Mouse (Mus musculus) gastrocnemius, adult 2 months (tissue): ENCODE measurements at regions not wholly inside any gene's neighbourhood (a gene's known extent, or its start where the extent isn't known, plus 50 kb on each side); places are given as distances from the start of the nearest gene placed in this dataset.
"Not testable (repeated sequence)": the region's sequence is repeated elsewhere in the genome, so short reads cannot be mapped to it uniquely, and the experiment has no call there.

ENCODE experiments used
- DNase-seq: peaks from one replicate; pipeline ENCODE4 v3.0.0; 2022
- H3K27ac ChIP-seq: fragments of 200-600 bp; 2 replicates; pipeline ENCODE4 v1.8.1; 2022; ENCODE audit warnings: mild to moderate bottlenecking
- H3K4me3 ChIP-seq: fragments of 200-600 bp; 2 replicates; pipeline ENCODE4 v1.8.1; 2022; ENCODE audit warnings: mild to moderate bottlenecking, moderate library complexity
- CTCF ChIP-seq: fragments of 200-600 bp; IDR thresholded peaks from 2 replicates; pipeline ENCODE4 v1.8.1; 2022; ENCODE audit warnings: antibody characterized with exemption, mild to moderate bottlenecking, moderate library complexity
- intact Hi-C: fragments of 180-260 bp; cut with DNase I; formaldehyde crosslinking; loops from one replicate; pipeline ENCODE4 v1.15.1; 2025

DNA sequence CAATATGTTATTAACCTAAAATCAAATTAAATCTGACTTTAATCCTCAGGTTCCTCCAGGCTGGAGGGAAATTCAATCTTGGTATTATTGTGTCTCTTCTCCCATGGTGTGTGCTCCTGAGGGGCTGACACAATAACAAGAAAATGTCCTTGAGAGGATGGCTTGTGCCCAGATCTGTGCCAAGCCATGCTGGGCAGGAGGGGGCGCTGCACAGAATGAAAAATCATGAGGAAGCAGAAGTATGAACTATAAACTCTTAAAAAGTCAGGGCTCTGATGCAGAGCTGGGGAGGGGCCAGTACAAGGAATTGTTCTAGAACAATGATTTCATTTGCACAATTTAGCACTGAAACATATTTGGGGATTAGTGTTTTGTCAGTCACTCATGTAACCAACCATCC lies 312.5 kb upstream of the Kdm8 start:
- no peak for DNase-seq
- Histone ChIP-seq H3K27ac (no peak overlapping the region), H3K4me3 (no peak overlapping the region)
- intact Hi-C loops, result no loop called here
- no peak for TF ChIP-seq CTCF

DNA sequence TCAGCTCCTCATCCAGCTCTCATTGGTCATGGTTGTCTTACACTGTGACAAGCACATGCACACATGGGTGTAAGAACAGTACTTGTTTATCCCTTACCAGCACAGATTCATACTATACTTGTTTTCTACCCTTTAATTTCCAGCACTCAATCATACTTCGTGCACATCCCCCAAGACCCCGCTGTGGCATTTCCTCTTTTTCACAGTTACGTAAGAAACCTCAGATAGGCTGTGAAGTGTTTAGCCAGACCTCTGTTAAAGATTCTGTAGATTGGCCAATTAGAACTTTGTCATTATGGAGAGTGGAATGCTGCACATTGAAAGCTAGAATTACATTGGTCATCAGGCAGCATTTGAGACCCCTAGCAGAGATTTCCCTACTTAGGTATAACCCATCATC lies 305.9 kb upstream of the Kdm8 start:
- Histone ChIP-seq H3K4me3 (no peak overlapping the region), H3K27ac (no peak overlapping the region)
- intact Hi-C loops, result no loop called here
- no peak for DNase-seq
- TF ChIP-seq CTCF, result no peak

DNA sequence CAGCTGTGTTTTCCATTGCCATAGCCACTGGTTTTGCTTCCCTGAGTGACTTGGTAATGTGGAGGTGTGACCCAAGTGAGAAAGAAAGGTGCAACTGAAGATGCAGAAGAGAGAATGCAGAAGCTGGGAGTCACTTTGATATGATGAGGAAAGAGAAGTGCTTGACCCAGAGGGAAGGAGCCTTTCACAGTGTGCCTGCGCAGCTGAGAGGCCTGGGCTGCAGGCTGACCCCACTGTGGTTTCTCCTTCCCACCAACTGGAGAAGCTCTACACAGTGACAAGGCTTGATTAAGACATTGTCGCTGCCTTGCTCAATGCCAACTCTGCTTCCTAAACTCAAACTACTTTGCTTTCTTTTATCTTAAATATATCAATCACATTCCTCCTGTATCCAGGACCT lies 305.3 kb upstream of the Kdm8 start:
- DNase-seq, result no peak
- intact Hi-C loops, result no loop called here
- no peak overlapping the region for H3K4me3 ChIP-seq
- no peak overlapping the region for H3K27ac ChIP-seq
- TF ChIP-seq CTCF, result no peak

DNA sequence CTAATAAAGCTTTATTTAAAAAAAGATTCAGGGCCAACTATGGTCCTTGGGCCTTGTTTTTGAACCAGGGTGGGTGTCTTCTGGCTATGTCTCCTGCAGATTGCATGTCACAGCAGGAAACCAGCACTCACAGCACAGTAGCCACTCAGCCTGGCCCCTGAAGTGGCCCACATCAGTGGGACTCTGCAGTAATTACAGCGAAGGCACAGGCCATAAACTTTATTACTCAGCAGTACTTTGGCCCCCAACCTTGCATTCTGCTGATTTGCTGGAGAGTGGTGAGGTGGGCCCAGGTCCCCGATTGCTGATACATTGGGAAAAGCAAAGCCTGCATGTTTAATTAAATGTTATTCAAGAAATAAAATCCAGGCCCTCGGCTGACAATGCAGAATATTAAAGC lies 303.6 kb upstream of the Kdm8 start:
- no peak overlapping the region for H3K27ac ChIP-seq
- H3K4me3 ChIP-seq, result no peak overlapping the region
- TF ChIP-seq CTCF, result no peak
- intact Hi-C loops, result no loop called here
- no peak for DNase-seq

DNA sequence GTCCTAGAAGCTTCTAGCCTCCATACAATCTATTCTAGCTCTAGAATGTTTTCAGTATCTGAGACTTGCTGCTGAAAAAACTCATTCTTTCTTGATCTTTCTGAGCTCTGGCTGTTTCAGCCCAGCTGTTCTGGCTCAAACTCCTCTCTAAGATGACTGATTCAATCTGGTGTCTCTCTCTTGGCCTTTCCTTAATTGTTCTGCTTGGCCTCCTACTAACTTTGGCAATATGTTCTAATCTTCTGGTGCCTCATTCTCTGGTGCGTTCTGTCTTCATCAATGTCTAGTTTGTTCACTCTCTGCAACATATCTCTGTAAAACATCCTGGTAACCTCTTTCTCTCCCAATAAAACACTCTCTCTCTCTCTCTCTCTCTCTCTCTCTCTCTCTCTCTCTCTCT lies 302.6 kb upstream of the Kdm8 start:
- H3K4me3 ChIP-seq, result no peak overlapping the region
- no peak for DNase-seq
- H3K27ac ChIP-seq, result no peak overlapping the region
- intact Hi-C loops, result no loop called here
- TF ChIP-seq CTCF, result no peak

DNA sequence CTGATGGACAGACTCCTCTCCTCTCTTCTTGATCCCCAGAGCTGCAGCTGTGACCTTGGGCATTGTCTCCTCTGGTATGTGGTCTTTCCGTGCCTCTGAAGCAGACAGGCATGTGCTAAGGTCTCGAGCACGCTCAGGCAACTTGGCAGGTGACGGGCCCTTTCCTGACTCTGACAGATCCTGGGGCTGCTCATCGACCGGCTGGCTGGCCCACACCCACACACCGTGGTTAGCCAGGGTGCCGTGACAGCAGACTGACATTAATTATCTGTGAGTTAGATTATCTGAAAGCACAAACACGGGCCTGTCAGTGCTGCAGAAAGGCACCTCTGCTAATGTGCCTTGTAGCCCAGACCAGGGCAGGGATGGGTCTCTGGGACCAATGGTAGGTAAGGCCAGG lies 298.5 kb upstream of the Kdm8 start:
- TF ChIP-seq CTCF, result no peak
- no peak overlapping the region for H3K27ac ChIP-seq
- H3K4me3 ChIP-seq, result no peak overlapping the region
- no peak for DNase-seq
- intact Hi-C loops, result no loop called here

DNA sequence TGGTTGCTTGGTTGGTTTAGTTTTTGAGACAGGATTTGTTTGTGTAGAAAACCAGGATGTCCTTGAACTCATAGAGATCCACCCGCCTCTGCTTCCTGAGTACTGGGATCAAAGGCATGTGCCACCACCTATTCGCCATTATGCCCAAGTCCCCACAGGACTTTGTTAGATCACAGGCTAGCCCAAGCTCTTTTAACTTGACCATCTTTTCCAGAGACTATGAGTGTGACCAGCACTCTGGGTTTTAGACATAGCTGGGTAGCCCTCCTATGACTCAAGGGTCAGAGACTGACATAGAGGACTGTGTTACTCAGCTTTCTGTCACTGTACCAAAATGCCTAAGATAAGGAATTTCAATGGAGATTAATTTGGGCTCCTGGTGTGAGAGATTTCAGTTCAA lies 295.3 kb upstream of the Kdm8 start:
- no peak for TF ChIP-seq CTCF
- intact Hi-C loops, result no loop called here
- DNase-seq, result no peak
- H3K4me3 ChIP-seq, result no peak overlapping the region
- H3K27ac ChIP-seq, result no peak overlapping the region

DNA sequence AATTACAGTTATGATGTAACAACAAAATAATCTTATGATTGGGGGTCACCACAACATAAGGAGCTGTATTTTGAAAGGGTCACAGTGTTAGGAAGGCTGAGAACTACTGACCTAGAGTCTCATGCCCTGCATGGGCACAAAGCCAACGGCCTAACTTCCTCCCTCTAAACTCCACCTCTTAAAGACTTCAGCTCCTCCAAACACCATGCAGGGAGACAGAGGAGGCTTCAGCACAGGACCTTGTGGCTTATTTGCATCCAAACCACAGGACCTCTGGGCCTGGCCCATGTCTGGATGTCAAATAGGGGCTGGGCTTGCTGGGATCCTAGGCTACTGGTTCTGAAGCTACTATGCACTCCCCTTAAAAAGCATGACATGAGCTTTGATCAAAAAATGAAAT lies 294.7 kb upstream of the Kdm8 start:
- H3K27ac ChIP-seq, result no peak overlapping the region
- H3K4me3 ChIP-seq, result no peak overlapping the region
- TF ChIP-seq CTCF, result no peak
- no peak for DNase-seq
- intact Hi-C loops, result no loop called here

DNA sequence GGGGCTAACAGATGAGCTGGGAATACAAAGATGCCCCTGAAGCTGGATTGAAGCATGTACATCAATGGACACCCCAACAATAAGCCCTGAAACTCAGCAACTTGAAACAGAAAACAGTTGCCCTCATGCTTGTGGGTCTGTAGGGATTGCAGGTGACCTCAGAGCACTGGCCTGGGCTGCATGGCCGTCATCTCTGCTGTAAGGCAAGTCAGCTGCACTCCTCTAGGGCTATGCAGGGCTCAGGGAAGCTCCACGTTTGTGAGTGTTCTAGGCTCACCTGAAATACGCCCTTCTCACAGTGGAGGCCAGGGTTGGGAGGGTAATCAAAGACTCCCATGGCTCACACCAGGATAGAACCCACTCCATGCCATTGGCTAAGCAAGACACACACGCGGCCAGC lies 292.2 kb upstream of the Kdm8 start:
- no peak overlapping the region for H3K4me3 ChIP-seq
- no peak overlapping the region for H3K27ac ChIP-seq
- TF ChIP-seq CTCF, result no peak
- no peak for DNase-seq
- intact Hi-C loops, result no loop called here

DNA sequence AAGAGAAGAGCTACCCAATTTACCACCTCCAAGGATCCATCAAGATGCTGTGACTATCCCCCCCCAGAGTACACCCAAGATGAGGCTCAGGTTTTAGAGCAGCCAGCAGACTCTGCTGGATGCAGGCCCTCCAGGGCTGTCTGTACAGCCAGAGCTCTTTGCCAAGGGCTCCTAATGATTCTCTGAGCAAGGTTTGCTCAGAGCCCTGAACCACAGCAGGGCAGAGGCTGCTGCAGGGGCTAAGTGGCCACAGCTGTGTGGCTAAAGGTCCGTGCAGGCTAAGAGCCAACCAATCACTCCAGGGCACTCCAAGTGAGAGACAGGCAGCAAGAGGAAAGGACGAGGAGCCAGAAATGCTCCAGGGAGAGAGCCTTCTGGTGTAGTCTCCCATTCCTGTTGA lies 289.2 kb upstream of the Kdm8 start:
- Histone ChIP-seq H3K4me3 (no peak overlapping the region), H3K27ac (no peak overlapping the region)
- intact Hi-C loops, result no loop called here
- no peak for DNase-seq
- TF ChIP-seq CTCF, result no peak

DNA sequence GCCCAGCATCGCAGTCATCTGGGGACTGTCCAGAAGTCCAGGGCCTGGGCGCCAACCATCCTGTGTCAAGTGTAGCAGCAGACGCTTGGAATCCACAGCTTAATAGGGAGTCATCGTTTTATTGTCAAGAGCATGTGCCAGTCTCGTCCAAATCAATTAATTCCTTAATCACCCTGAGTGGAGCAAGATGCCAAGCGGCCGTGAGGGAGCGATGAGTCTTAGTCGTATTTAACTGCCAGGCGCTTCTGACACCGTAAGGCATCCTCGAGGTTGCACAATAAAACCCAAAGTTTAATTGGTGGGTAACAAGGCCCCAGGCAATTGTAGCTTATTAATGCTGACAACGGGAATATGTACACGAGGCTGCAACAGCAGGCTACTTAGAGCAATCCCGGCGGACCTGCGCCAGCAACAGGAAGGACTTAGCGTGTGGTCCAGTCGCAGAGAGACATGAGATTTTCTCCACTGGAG lies 277.6 kb upstream of the Kdm8 start:
- Histone ChIP-seq H3K4me3 (no peak overlapping the region), H3K27ac (no peak overlapping the region)
- peak; percentile 25 for DNase-seq
- TF ChIP-seq CTCF, result no peak
- intact Hi-C loops, result no loop called here

DNA sequence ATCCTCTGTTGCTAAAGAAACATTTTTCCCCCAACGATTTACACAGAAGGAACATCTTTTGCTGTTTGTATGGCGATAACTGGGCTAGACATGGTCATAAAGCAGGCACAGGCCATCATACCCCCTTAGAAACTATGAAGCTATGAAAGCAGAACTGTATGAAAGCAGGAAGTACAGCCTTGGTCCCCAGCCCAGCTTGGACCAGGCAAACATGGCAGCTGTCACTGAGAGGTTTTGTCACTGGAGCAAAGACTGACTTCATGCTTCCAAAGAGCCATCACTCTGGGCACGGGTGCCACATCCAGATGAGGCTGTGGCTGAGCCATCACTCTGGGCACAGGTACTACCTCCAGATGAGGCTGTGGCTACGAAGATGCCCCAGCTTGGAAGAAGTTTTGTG lies 276.8 kb upstream of the Kdm8 start:
- H3K4me3 ChIP-seq, result no peak overlapping the region
- no peak for DNase-seq
- intact Hi-C loops, result no loop called here
- no peak for TF ChIP-seq CTCF
- no peak overlapping the region for H3K27ac ChIP-seq

DNA sequence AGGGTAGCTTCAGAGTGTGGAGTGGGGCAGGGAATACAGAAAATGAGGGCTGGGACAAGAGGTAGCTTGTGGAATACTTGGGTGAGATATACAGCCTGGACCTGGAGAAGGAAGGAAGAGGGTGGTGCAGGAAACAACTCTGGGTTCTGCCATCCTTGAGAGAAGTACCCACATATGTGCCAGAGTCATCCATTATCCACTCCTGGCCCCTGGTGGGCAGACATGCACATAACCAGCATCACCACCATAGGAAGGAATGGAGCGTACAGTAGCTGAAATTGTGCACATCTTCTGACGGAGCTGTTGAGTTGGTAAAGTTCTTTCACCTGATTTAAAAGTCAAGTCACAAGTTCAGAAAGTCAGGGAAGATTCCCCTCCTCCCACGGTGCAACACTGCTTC lies 262.9 kb upstream of the Kdm8 start:
- TF ChIP-seq CTCF, result peak; percentile 32
- Histone ChIP-seq H3K27ac (no peak overlapping the region), H3K4me3 (no peak overlapping the region)
- intact Hi-C loops, result no loop called here
- no peak for DNase-seq

DNA sequence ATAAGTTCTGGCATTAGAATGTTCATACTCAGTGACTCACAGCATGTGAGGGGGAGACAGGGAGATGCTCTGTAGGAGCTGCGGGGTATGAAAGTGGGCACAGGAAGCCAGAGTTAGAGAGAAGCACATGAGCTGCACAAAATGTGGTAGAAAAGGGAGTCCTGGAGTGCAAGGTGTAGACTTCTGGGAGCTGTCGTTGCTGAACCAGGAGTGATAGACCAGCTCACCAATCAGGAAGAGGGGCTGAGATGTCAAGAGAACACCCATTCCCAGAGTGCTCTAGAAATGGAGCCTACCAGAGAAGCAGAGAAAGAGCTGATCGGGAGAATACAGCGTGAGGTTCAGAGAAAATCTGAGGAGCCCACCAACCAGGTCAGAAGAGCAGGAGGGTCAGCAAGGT lies 262.2 kb upstream of the Kdm8 start:
- H3K27ac ChIP-seq, result no peak overlapping the region
- no peak overlapping the region for H3K4me3 ChIP-seq
- intact Hi-C loops, result no loop called here
- no peak for DNase-seq
- TF ChIP-seq CTCF, result no peak

DNA sequence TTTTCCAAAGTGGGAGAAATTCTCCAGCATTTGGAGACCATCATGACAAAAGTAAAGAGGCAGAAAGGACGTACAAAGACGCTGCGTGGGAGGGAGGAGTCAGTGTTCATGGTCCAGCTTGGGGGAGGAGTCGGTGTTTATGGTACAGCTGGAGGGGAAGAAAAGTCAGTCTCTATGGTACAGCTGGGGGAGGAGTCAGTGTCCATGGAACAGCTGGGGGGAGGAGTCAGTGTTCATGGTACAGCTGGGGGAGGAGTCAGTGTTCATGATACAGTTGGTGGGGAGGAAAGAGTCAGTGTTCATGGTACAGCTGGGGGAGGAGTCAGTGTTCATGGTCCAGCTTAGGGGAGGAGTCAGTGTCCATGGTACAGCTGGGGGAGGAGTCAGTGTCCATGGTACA lies 261.5 kb upstream of the Kdm8 start:
- DNase-seq, H3K4me3 ChIP-seq, H3K27ac ChIP-seq, intact Hi-C loops: not testable (repeated sequence)
